Mouse (Mus musculus) heart, adult 2 months (tissue): ENCODE measurements around the gene Lrrc58. TPM values are rescaled to one million over a fixed set of nuclear protein-coding genes. Genes with fewer than 3 reads are reported as not detected.

Source experiments
- DNase-seq, 2 experiments: peaks; one replicate each; pipeline ENCODE4 v3.0.0; 2021
- H3K27ac ChIP-seq: fragments of 200-600 bp; 2 replicates; pipeline ENCODE4 v1.8.1; 2022
- H3K27me3 ChIP-seq: fragments of 200-500 bp; 2 replicates; pipeline ENCODE4 v1.6.1; 2012; ENCODE audit warnings: mild to moderate bottlenecking, low read length, inconsistent platforms, mixed read lengths; ENCODE audit not compliant: control insufficient read depth, insufficient read depth
- H3K36me3 ChIP-seq: fragments of 200-500 bp; 2 replicates; pipeline ENCODE4 v1.6.1; 2012; ENCODE audit warnings: low read length, inconsistent platforms; ENCODE audit not compliant: control insufficient read depth, insufficient read depth
- H3K4me1 ChIP-seq: fragments of 200-500 bp; 2 replicates; pipeline ENCODE4 v1.6.1; 2011; ENCODE audit warnings: low read length; ENCODE audit not compliant: control insufficient read depth, insufficient read depth
- H3K4me3 ChIP-seq: fragments of 200-600 bp; 2 replicates; pipeline ENCODE4 v1.8.1; 2022
- H3K79me2 ChIP-seq: fragments of 200-500 bp; replicated peaks from 2 replicates; pipeline ENCODE4 v1.6.1; 2012; ENCODE audit warnings: mild to moderate bottlenecking, inconsistent platforms, low read length, moderate library complexity, mixed read lengths; ENCODE audit not compliant: control insufficient read depth, insufficient read depth
- H3K9ac ChIP-seq: fragments of 200-500 bp; 2 replicates; pipeline ENCODE4 v1.6.1; 2012; ENCODE audit warnings: low read depth, mild to moderate bottlenecking, control low read depth, inconsistent platforms, low read length, mixed read lengths
- CTCF ChIP-seq: fragments of 200-600 bp; IDR thresholded peaks from 2 replicates; pipeline ENCODE4 v1.8.1; 2022; ENCODE audit warnings: antibody characterized with exemption, mild to moderate bottlenecking, moderate library complexity
- EP300 ChIP-seq: fragments of 200-500 bp; IDR thresholded peaks from 2 replicates; pipeline ENCODE4 v1.6.1; 2011; ENCODE audit warnings: low read depth, low read length, control low read depth; ENCODE audit not compliant: insufficient read depth
- POLR2A ChIP-seq: fragments of 200-500 bp; IDR thresholded peaks from 2 replicates; pipeline ENCODE4 v1.6.1; 2011; ENCODE audit warnings: mild to moderate bottlenecking, low read depth, low read length, control low read depth; ENCODE audit not compliant: insufficient read depth
- WGBS: fragments of 180-500 bp; shearing (Covaris S2); methylation state at CpG from one replicate; pipeline ENCODE4 v1.1.7; 2018; 5-methylcytosine and 5-hydroxymethylcytosine counted together
- intact Hi-C: fragments of 180-260 bp; cut with DNase I; formaldehyde crosslinking; loops from one replicate; pipeline ENCODE4 v1.15.1; 2025
- polyA plus RNA-seq: library from polyadenylated mRNA; depleted of rRNA; stranded (reverse); fragments of >200 nt; gene quantifications from 2 replicates; pipeline ENCODE4 v1.2.3, GENCODE M21; 2012
- total RNA-seq, 2 experiments: library from RNA; stranded (reverse); gene quantifications; 2 replicates each; pipeline ENCODE4 v1.2.3; 2021

Gene Lrrc58
- total and polyA plus RNA-seq, 3 experiments: 11.8 to 83.5 (median 64.4) TPM

DNA sequence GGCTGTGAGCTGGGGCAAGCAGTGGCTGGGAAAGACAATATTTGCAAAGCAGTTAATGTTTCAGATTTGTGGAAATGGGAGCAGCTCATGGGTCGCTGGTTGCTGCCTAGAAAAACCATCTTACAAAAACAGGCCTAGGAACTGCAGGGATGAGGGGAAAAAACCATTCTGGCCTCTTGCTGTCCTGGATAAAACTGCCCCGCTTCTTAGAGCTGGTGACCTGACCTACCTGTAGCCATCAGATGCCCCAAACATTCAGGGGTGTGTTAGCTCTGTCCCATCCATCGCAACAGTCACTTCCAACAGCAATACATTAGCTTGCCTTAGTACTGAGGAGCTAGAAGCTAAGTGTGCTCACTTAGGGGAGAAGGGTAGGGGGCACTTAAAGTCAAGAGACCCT, 20.8 kb downstream of the Lrrc58 start:
- no peak overlapping the region for H3K27ac ChIP-seq
- no peaks in the 10 kb centered on the region for H3K36me3 ChIP-seq
- 95% methylated on average over 3 of the region's 3 CpGs for WGBS
- no peaks in the 10 kb centered on the region for H3K79me2 ChIP-seq
- no peak for TF ChIP-seq EP300
- no peak for TF ChIP-seq CTCF
- TF ChIP-seq POLR2A: no peak
- H3K4me3 ChIP-seq: no peak overlapping the region
- peaks cover 1% of the 10 kb centered on the region for H3K4me1 ChIP-seq
- no peaks in the 10 kb centered on the region for H3K27me3 ChIP-seq
- intact Hi-C loops: no loop called here
- H3K9ac ChIP-seq: no peak overlapping the region
- no peak for DNase-seq

DNA sequence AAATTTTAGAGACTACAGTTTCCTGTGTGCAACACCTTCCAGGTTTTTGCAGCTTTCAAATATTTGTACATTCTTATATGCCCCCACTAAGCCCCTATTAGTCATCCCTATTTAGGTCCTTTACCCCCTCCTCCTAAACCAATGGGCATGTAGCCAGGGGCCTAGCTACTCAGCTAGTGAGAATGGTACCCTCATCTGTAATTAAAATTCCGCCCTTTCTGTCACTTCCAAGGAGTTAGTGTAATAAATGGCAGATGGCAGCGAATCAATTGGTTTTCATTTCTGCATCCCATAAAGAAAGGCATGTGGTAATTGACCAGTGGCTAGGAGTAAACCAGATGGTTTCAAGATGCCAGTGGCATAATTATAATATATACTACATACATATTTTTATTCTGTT, 24.5 kb downstream of the Lrrc58 start:
- no peak for DNase-seq
- Histone ChIP-seq H3K79me2 (no peaks in the 10 kb centered on the region), H3K36me3 (no peaks in the 10 kb centered on the region; the same call in 1 of the 2 replicates), H3K27me3 (no peaks in the 10 kb centered on the region), H3K9ac (no peak overlapping the region), H3K27ac (no peak overlapping the region), H3K4me1 (peaks cover 1% of the 10 kb centered on the region), H3K4me3 (no peak overlapping the region)
- intact Hi-C loops: no loop called here
- 91% methylated on average over 2 of the region's 2 CpGs for WGBS
- TF ChIP-seq CTCF: no peak
- TF ChIP-seq POLR2A: no peak
- no peak for TF ChIP-seq EP300

DNA sequence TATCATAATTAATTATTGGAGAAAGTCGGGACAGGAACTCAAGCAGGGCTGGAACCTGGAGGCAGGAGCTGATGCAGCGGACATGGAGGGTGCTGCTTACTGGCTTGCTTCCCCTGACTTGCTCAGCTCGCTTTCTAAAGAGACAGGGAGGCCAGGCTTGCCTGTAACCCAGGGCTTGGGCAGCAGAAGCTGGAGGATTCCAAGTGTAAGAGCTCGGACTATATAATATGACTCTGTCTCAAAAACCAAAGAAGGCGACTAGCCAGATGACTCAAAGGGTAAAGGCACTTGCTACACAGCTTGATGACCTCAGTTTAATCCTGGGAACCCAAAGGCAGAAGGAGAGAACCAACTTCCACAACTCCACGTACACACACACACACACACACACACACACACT, 25.2 kb downstream of the Lrrc58 start:
- no peak for DNase-seq
- H3K9ac ChIP-seq: no peak overlapping the region
- H3K27ac ChIP-seq: no peak overlapping the region
- no peaks in the 10 kb centered on the region for H3K79me2 ChIP-seq
- H3K27me3 ChIP-seq: no peaks in the 10 kb centered on the region
- H3K36me3 ChIP-seq: no peaks in the 10 kb centered on the region; the same call in 1 of the 2 replicates
- intact Hi-C loops: no loop called here
- H3K4me3 ChIP-seq: no peak overlapping the region
- TF ChIP-seq EP300 (no peak), CTCF (no peak), POLR2A (no peak)
- WGBS: 38% methylated on average over 6 of the region's 6 CpGs
- peaks cover 1% of the 10 kb centered on the region for H3K4me1 ChIP-seq

DNA sequence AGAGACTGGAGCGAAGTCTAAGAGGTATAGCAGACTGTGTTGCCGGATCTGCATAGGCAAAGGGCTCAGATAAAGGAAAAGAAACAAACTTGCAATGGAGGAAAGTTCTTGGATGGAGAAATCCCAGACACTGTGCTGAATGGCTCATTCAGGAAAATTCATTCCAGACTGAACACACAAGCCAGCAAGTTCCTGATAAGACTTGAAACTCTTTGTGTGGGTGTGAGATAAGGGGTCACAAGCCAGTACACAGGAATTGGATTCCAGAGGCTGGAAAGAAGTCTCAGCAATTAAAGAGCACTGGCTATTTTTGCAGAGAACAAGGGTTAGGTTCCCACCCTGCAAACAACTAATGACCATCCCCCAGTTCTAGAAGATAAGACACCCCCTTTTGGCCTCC, 25.8 kb downstream of the Lrrc58 start:
- H3K9ac ChIP-seq: no peak overlapping the region
- 23% methylated on average over 2 of the region's 2 CpGs for WGBS
- peaks cover 1% of the 10 kb centered on the region for H3K4me1 ChIP-seq
- no peak for TF ChIP-seq CTCF
- TF ChIP-seq EP300: no peak
- TF ChIP-seq POLR2A: no peak
- no peaks in the 10 kb centered on the region for H3K27me3 ChIP-seq
- no peaks in the 10 kb centered on the region; the same call in 1 of the 2 replicates for H3K36me3 ChIP-seq
- no peak for DNase-seq
- no peak overlapping the region for H3K4me3 ChIP-seq
- no peak overlapping the region for H3K27ac ChIP-seq
- no peaks in the 10 kb centered on the region for H3K79me2 ChIP-seq
- intact Hi-C loops: no loop called here

DNA sequence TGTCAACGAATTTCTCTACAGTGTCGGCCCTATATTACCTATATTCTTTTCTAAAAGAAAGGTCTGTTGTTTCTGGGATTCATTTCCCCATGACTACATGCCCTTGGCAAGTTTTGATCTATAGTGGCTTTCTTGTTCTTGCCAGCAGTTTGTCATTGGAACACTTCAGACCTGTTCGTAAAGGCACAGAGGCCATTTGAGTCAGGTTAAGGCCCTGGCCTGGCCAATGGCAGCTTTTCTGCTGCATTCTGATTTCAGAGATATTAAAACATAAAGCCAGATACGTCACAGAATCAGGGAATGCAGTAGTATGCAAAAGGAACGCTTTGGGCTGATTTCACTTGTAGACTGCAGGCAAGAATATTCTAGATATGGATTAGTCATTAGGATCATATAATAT, 30.6 kb downstream of the Lrrc58 start:
- Histone ChIP-seq H3K4me1 (no peaks in the 10 kb centered on the region; the same call in 1 of the 2 replicates), H3K9ac (no peak overlapping the region), H3K36me3 (no peaks in the 10 kb centered on the region; the same call in 1 of the 2 replicates), H3K4me3 (no peak overlapping the region), H3K27ac (no peak overlapping the region), H3K79me2 (no peaks in the 10 kb centered on the region), H3K27me3 (no peaks in the 10 kb centered on the region)
- 88% methylated on average over 5 of the region's 5 CpGs for WGBS
- intact Hi-C loops: no loop called here
- no peak for DNase-seq
- TF ChIP-seq POLR2A (no peak), EP300 (no peak), CTCF (no peak)

DNA sequence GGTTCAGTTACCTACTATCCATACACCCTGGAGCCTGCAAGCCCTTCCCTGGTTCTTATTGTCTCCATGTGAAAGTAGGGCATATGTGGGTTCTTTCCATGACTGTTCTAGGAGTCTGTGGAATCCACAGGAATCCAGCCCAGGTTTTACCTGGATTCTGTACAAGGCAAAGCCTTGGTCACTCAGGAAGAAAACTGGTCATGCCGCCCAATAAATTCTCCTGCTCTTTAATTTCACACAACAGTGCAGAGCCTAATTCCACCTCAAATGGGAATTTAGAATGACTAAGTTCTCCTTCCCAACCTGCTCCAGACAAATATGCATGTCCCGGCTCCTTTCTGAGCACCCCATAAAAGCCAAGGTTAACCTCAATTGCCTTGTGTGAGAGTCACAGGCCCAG, 31.2 kb downstream of the Lrrc58 start:
- Histone ChIP-seq H3K4me1 (no peaks in the 10 kb centered on the region; the same call in 1 of the 2 replicates), H3K27ac (no peak overlapping the region), H3K36me3 (no peaks in the 10 kb centered on the region), H3K79me2 (no peaks in the 10 kb centered on the region), H3K27me3 (no peaks in the 10 kb centered on the region), H3K9ac (no peak overlapping the region), H3K4me3 (no peak overlapping the region)
- DNase-seq: no peak
- WGBS: 66% methylated on average over 2 of the region's 2 CpGs
- intact Hi-C loops: no loop called here
- TF ChIP-seq EP300: no peak
- TF ChIP-seq CTCF: no peak
- no peak for TF ChIP-seq POLR2A

DNA sequence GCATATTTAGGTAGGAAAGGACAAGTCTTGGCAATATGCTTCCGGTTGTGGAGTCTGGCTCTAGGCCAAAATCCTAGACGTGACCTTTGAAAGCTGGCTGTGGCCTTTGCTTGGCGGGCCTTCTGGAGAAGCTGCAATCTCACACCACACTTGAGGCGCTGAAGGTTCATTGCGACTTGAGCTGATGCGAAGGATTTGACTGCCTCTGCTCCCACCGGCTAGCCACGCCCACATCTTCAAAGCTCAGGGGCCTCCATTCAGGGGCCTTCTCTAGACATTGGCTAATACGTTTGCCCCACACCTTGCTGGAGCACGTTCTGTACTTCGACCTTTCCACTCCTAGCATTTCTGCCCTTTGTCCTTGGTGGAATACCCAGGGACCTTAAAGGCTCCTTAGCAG, 33.1 kb downstream of the Lrrc58 start:
- TF ChIP-seq CTCF (no peak), POLR2A (no peak), EP300 (no peak)
- 71% methylated on average over 11 of the region's 11 CpGs for WGBS
- H3K79me2 ChIP-seq: no peaks in the 10 kb centered on the region
- H3K9ac ChIP-seq: no peak overlapping the region
- H3K27ac ChIP-seq: no peak overlapping the region
- H3K27me3 ChIP-seq: no peaks in the 10 kb centered on the region
- DNase-seq: no peak
- H3K4me1 ChIP-seq: no peaks in the 10 kb centered on the region
- intact Hi-C loops: no loop called here
- no peaks in the 10 kb centered on the region for H3K36me3 ChIP-seq
- H3K4me3 ChIP-seq: no peak overlapping the region
